ENCODE assay signal across 20 mouse cellular contexts in the genomic region with DNA sequence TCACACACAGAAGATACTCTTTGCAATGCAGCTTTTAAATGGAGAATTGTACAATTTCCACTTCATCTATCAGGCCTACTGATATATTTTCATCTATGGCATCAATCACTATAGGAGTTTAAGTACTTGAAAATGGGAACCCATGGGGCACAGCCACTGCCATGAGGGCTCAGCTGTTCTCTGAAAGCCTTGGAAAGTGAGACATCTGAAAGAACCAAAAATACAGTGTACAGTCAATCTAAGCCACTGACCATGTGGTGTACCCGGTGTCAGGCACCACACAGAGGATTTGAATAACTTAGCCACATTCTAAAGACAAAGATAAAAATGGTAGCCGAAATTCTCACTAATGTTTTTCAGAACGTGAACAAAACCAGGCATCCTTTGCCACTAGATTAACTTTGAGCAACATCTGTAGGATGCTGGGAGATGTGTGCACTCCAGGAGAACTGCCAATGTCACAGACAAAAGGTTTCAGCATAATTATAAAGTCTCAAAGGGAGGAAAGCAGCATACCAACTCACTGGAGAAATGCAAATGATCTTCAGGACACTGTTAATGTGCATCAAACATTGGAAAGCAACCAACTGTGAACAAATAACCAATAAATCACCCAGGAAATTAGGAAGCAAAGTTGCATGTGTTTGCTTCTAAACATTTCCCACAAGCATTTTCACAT.
DNase-seq lines count a peak whose midpoint lies in the region; ATAC-seq and TF ChIP-seq lines count a peak whose summit lies in the region.
"Had no signal": no experiment of that assay in that cellular context is flagged by ENCODE, and none has a peak within 500 bp of the region (broad histone marks: within the 10 kb centered on the region; RNA-seq: fewer than 3 reads in every experiment).

No protein-coding gene starts in this region.

- no peak for TF ChIP-seq POLR2A in brain, embryonic 14.5 days (IDR thresholded peaks at IDR 0.05; ENCODE audit: borderline replicate concordance, extremely low read depth, insufficient read depth, insufficient read length, poor library complexity, severe bottlenecking)

- no peaks in the 10 kb centered on the region for H3K9me3 ChIP-seq in forebrain, embryonic 14.5 days (replicated peaks; ENCODE audit: control insufficient read depth, low read length)
- H3K9me3 ChIP-seq in forebrain, embryonic 11.5 days (ENCODE audit: control insufficient read depth, low read length), result no peaks in the 10 kb centered on the region
- H3K9me3 ChIP-seq in hindbrain, embryonic 16.5 days (ENCODE audit: control insufficient read depth, low read length), result no peaks in the 10 kb centered on the region
- H3K9me3 ChIP-seq in midbrain, postnatal 0 days (ENCODE audit: low read length), result no peaks in the 10 kb centered on the region
- H3K9me3 ChIP-seq in limb, embryonic 10.5 days (replicated peaks), result no peaks in the 10 kb centered on the region
- H3K9me3 ChIP-seq: embryonic facial prominence, embryonic 12.5 days; heart, embryonic 15.5 days; limb, embryonic 12.5 days; liver, embryonic 13.5 days; lung, embryonic 15.5 days had no signal

- H3K4me2 ChIP-seq in forebrain, embryonic 14.5 days (ENCODE audit: low read length), result no peak overlapping the region
- H3K4me2 ChIP-seq in forebrain, embryonic 11.5 days (ENCODE audit: low read depth, low read length, severe bottlenecking), result no peak overlapping the region
- H3K4me2 ChIP-seq in hindbrain, embryonic 16.5 days (ENCODE audit: low read length), result no peak overlapping the region
- H3K4me2 ChIP-seq in midbrain, postnatal 0 days (ENCODE audit: low read depth, low read length, poor library complexity, severe bottlenecking), result no peak overlapping the region
- H3K4me2 ChIP-seq: embryonic facial prominence, embryonic 12.5 days; heart, embryonic 15.5 days; limb, embryonic 12.5 days; liver, embryonic 13.5 days; lung, embryonic 15.5 days had no signal

- ATAC-seq in forebrain, embryonic 14.5 days, result peak; percentile 54; the same call in 1 of the 2 replicates
- ATAC-seq in forebrain, embryonic 11.5 days (replicated peaks; ENCODE audit: low FRiP score), result no peak; the same call in 1 of the 2 replicates
- peak; percentile 74 for ATAC-seq in hindbrain, embryonic 16.5 days
- no peak for ATAC-seq in midbrain, postnatal 0 days (ENCODE audit: low FRiP score)

- H3K4me1 ChIP-seq in forebrain, embryonic 14.5 days (ENCODE audit: control insufficient read depth, insufficient read depth, low read length), result no peaks in the 10 kb centered on the region; the same call in 1 of the 2 replicates
- no peaks in the 10 kb centered on the region for H3K4me1 ChIP-seq in forebrain, embryonic 11.5 days (replicated peaks; ENCODE audit: control insufficient read depth, insufficient read depth, low read length)
- H3K4me1 ChIP-seq in hindbrain, embryonic 16.5 days (ENCODE audit: control insufficient read depth, insufficient read depth, low read depth, low read length), result no peaks in the 10 kb centered on the region; the same call in 1 of the 2 replicates
- H3K4me1 ChIP-seq in midbrain, postnatal 0 days (ENCODE audit: insufficient read depth, low read length), result no peaks in the 10 kb centered on the region
- no peaks in the 10 kb centered on the region for H3K4me1 ChIP-seq in limb, embryonic 10.5 days
- H3K4me1 ChIP-seq: embryonic facial prominence, embryonic 12.5 days; heart, embryonic 15.5 days; limb, embryonic 12.5 days; liver, embryonic 13.5 days; lung, embryonic 15.5 days had no signal

- DNase-seq in forebrain, embryonic 14.5 days (ENCODE audit: low spot score), result peak; percentile 40
- DNase-seq in forebrain, embryonic 11.5 days (ENCODE audit: low spot score), result no peak
- peak; percentile 67 for DNase-seq in brain, embryonic 14.5 days (ENCODE audit: low read depth)
- peak; percentile 18 for DNase-seq in midbrain, postnatal 0 days (ENCODE audit: low spot score)
- no peak for DNase-seq in limb, embryonic 10.5 days (ENCODE audit: low spot score)
- no peak for DNase-seq in cerebellum, adult 8-10 months
- DNase-seq in cerebellum, postnatal 10 days, result no peak
- DNase-seq: adrenal gland, adult 8-10 months; cerebellum, adult 18-20 months; heart, adult 18-20 months; kidney, adult 18-20 months; kidney, postnatal 14 days; liver, embryonic 13.5 days; thymus, postnatal 4 days had no signal

- no peak overlapping the region for H3K9ac ChIP-seq in forebrain, embryonic 14.5 days (ENCODE audit: low read length)
- no peak overlapping the region for H3K9ac ChIP-seq in forebrain, embryonic 11.5 days (ENCODE audit: low read length)
- H3K9ac ChIP-seq in hindbrain, embryonic 16.5 days (ENCODE audit: low read depth, low read length), result no peak overlapping the region
- H3K9ac ChIP-seq in midbrain, postnatal 0 days (replicated peaks; ENCODE audit: low read length, poor library complexity, severe bottlenecking), result no peak overlapping the region
- H3K9ac ChIP-seq: embryonic facial prominence, embryonic 12.5 days; heart, embryonic 15.5 days; limb, embryonic 12.5 days; liver, embryonic 13.5 days; lung, embryonic 15.5 days had no signal

- TF ChIP-seq CTCF in brain, embryonic 14.5 days (IDR thresholded peaks at IDR 0.05; ENCODE audit: borderline replicate concordance, extremely low read depth, insufficient read depth, insufficient read length), result no peak
- no peak for TF ChIP-seq CTCF in midbrain, postnatal 0 days (IDR thresholded peaks at IDR 0.05)

- no peaks in the 10 kb centered on the region for H3K36me3 ChIP-seq in forebrain, embryonic 14.5 days (ENCODE audit: control insufficient read depth, insufficient read depth, low read length)
- H3K36me3 ChIP-seq in forebrain, embryonic 11.5 days (ENCODE audit: control insufficient read depth, insufficient read depth, low read length), result no peaks in the 10 kb centered on the region
- no peaks in the 10 kb centered on the region for H3K36me3 ChIP-seq in hindbrain, embryonic 16.5 days (ENCODE audit: control insufficient read depth, insufficient read depth, low read length)
- no peaks in the 10 kb centered on the region for H3K36me3 ChIP-seq in midbrain, postnatal 0 days (ENCODE audit: insufficient read depth, low read length)
- no peaks in the 10 kb centered on the region for H3K36me3 ChIP-seq in limb, embryonic 10.5 days
- H3K36me3 ChIP-seq: embryonic facial prominence, embryonic 12.5 days; heart, embryonic 15.5 days; limb, embryonic 12.5 days; liver, embryonic 13.5 days; lung, embryonic 15.5 days had no signal

- no peak overlapping the region for H3K27ac ChIP-seq in forebrain, embryonic 14.5 days (ENCODE audit: low read depth, low read length)
- H3K27ac ChIP-seq in forebrain, embryonic 11.5 days (ENCODE audit: low read depth, low read length), result no peak overlapping the region
- peak overlapping the region; percentile 39; the same call in 1 of the 2 replicates for H3K27ac ChIP-seq in hindbrain, embryonic 16.5 days (ENCODE audit: low read depth, low read length)
- no peak overlapping the region for H3K27ac ChIP-seq in midbrain, postnatal 0 days (ENCODE audit: low read depth, low read length)
- no peak overlapping the region for H3K27ac ChIP-seq in limb, embryonic 10.5 days
- H3K27ac ChIP-seq: embryonic facial prominence, embryonic 12.5 days; heart, embryonic 15.5 days; limb, embryonic 12.5 days; liver, embryonic 13.5 days; lung, embryonic 15.5 days had no signal

- no peaks in the 10 kb centered on the region for H3K27me3 ChIP-seq in forebrain, embryonic 14.5 days (replicated peaks; ENCODE audit: control insufficient read depth, insufficient read depth, low read length)
- H3K27me3 ChIP-seq in forebrain, embryonic 11.5 days (ENCODE audit: control insufficient read depth, insufficient read depth, low read length), result no peaks in the 10 kb centered on the region
- no peaks in the 10 kb centered on the region for H3K27me3 ChIP-seq in hindbrain, embryonic 16.5 days (replicated peaks; ENCODE audit: control insufficient read depth, insufficient read depth, low read length)
- H3K27me3 ChIP-seq in midbrain, postnatal 0 days (ENCODE audit: insufficient read depth, low read length), result no peaks in the 10 kb centered on the region
- H3K27me3 ChIP-seq in limb, embryonic 10.5 days (ENCODE audit: low read depth, poor library complexity, severe bottlenecking), result no peaks in the 10 kb centered on the region
- H3K27me3 ChIP-seq: CH12.LX; embryonic facial prominence, embryonic 12.5 days; heart, embryonic 15.5 days; limb, embryonic 12.5 days; liver, embryonic 13.5 days; lung, embryonic 15.5 days had no signal

- no peak overlapping the region for H3K4me3 ChIP-seq in forebrain, embryonic 14.5 days (ENCODE audit: low read depth, low read length)
- no peak overlapping the region for H3K4me3 ChIP-seq in forebrain, embryonic 11.5 days (ENCODE audit: low read depth, low read length)
- H3K4me3 ChIP-seq in hindbrain, embryonic 16.5 days (ENCODE audit: low read length), result no peak overlapping the region
- H3K4me3 ChIP-seq in midbrain, postnatal 0 days (ENCODE audit: low read depth, low read length), result no peak overlapping the region
- no peak overlapping the region for H3K4me3 ChIP-seq in limb, embryonic 10.5 days
- H3K4me3 ChIP-seq: embryonic facial prominence, embryonic 12.5 days; heart, embryonic 15.5 days; limb, embryonic 12.5 days; liver, embryonic 13.5 days; lung, embryonic 15.5 days had no signal

- 27% methylated on average over 3 of the region's 3 CpGs for WGBS in forebrain, embryonic 14.5 days
- WGBS in forebrain, embryonic 11.5 days, result 66% methylated on average over 3 of the region's 3 CpGs
- WGBS in hindbrain, embryonic 16.5 days, result 39% methylated on average over 3 of the region's 3 CpGs
- 49% methylated on average over 3 of the region's 3 CpGs for WGBS in midbrain, postnatal 0 days
- 85% methylated on average over 3 of the region's 3 CpGs for WGBS in limb, embryonic 10.5 days

Comparison
In these comparisons a context has a peak if more than half of its experiments do, and no peak if none do; other contexts are left out.
1. ATAC-seq: peak in forebrain, embryonic 14.5 days (single experiment) and hindbrain, embryonic 16.5 days (single experiment); none in forebrain, embryonic 11.5 days (single experiment) and midbrain, postnatal 0 days (single experiment).
2. DNase-seq: peak in forebrain, embryonic 14.5 days (single experiment), brain, embryonic 14.5 days (single experiment) and midbrain, postnatal 0 days (single experiment); none in forebrain, embryonic 11.5 days (single experiment), limb, embryonic 10.5 days (single experiment), cerebellum, adult 8-10 months (single experiment) and cerebellum, postnatal 10 days (0 of 2).